Comparison of ENCODE assay signal across 7 mouse cellular contexts in the genomic region with DNA sequence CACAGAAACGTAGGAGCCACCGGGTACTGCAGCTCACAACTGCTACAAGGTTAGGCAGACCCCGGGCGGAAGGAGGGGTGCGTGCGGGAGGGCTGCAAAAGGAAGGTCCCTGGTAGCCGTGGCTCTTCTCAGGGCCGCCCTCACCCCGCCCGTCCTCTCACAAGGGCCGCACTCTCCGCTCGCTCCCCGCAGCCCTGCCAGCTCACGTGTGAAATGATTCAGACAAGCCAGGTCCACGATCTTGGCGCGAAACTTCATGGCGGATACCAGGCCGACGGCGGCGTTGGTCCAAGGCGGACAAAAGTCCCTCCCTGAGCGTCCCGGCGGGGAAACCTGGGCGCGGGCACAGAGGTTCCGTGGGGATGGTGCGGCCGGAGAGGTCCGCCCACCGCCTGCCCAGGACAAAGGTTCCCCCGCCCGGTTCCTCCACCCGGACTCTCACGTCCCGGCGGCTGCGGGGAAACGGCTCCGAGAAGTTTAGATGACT. TPM values are rescaled to one million over a fixed set of nuclear protein-coding genes. Genes with fewer than 3 reads are reported as not detected.
DNase-seq lines count a peak whose midpoint lies in the region; ATAC-seq lines count a peak whose summit lies in the region.

A gene (minus strand): TSS at position 339 of the 487 bp plus-strand sequence.

- peak; percentile 98 for ATAC-seq in intestine, embryonic 16.5 days
- peak; percentile 97 for ATAC-seq in midbrain, embryonic 11.5 days (ENCODE audit: low FRiP score)

- peaks cover 5% of the 10 kb centered on the region for H3K4me1 ChIP-seq in intestine, embryonic 16.5 days (ENCODE audit: control insufficient read depth, insufficient read depth, low read length)
- H3K4me1 ChIP-seq in midbrain, embryonic 11.5 days (ENCODE audit: control insufficient read depth, insufficient read depth, low read length) = peaks cover 7% of the 10 kb centered on the region

- H3K4me2 ChIP-seq in intestine, embryonic 16.5 days (ENCODE audit: low read depth, low read length) = peak within 1 kb of the TSS; percentile 85
- H3K4me2 ChIP-seq in midbrain, embryonic 11.5 days = peak within 1 kb of the TSS; percentile 74

- peak; percentile 96 for DNase-seq in adrenal gland, adult 2 months
- DNase-seq in embryo, embryonic 11.5 days (ENCODE audit: low read depth, low spot score) = peak; percentile 77
- DNase-seq in gastrocnemius, postnatal 4 days (ENCODE audit: low spot score in 2 of 2) = peak; percentile 73 to 84
- peak; percentile 82 to 85 for DNase-seq in left cerebral cortex, postnatal 36 days (ENCODE audit: low spot score in 2 of 2)
- peak; percentile 98 for DNase-seq in midbrain, embryonic 11.5 days (ENCODE audit: low spot score, missing footprints)
- peak; percentile 56 for DNase-seq in skeletal muscle tissue, adult 2 months (ENCODE audit: low read depth, low spot score)

- H3K27me3 ChIP-seq in intestine, embryonic 16.5 days (replicated peaks; ENCODE audit: control insufficient read depth, insufficient read depth, low read length) = no peaks in the 10 kb centered on the region
- no peaks in the 10 kb centered on the region for H3K27me3 ChIP-seq in midbrain, embryonic 11.5 days (ENCODE audit: control insufficient read depth, insufficient read depth, low read length)

- H3K36me3 ChIP-seq in intestine, embryonic 16.5 days (ENCODE audit: control insufficient read depth, insufficient read depth, low read length) = no peaks in the 10 kb centered on the region
- no peaks in the 10 kb centered on the region for H3K36me3 ChIP-seq in midbrain, embryonic 11.5 days (ENCODE audit: control insufficient read depth, insufficient read depth, low read length)

- no peaks in the 10 kb centered on the region for H3K9me3 ChIP-seq in intestine, embryonic 16.5 days (ENCODE audit: control insufficient read depth, low read length)
- H3K9me3 ChIP-seq in midbrain, embryonic 11.5 days (ENCODE audit: control insufficient read depth, low read length) = no peaks in the 10 kb centered on the region

- under 1% methylated on average over 43 of the region's 43 CpGs for WGBS in intestine, embryonic 16.5 days
- under 1% methylated on average over 43 of the region's 43 CpGs for WGBS in midbrain, embryonic 11.5 days

- H3K4me3 ChIP-seq in intestine, embryonic 16.5 days (ENCODE audit: low read length) = peak within 1 kb of the TSS; percentile 87
- peak within 1 kb of the TSS; percentile 73 for H3K4me3 ChIP-seq in midbrain, embryonic 11.5 days (ENCODE audit: low read depth, low read length)

- H3K9ac ChIP-seq in intestine, embryonic 16.5 days (ENCODE audit: low read depth, low read length) = peak within 1 kb of the TSS; percentile 93
- peak within 1 kb of the TSS; percentile 92 for H3K9ac ChIP-seq in midbrain, embryonic 11.5 days (ENCODE audit: low read length)

- H3K27ac ChIP-seq in intestine, embryonic 16.5 days (ENCODE audit: low read length) = peak within 1 kb of the TSS; percentile 88
- H3K27ac ChIP-seq in midbrain, embryonic 11.5 days (ENCODE audit: low read depth, low read length) = peak within 1 kb of the TSS; percentile 68

- intact Hi-C loops in left cerebral cortex, postnatal 36 days (cut with DNase I) = loop anchor here (5.0 kb wide), 1 partner anchor 106 kb away; a partner anchor contains a TSS

RNA-seq across cellular contexts. Expression of the gene that starts here (rescaled TPM):
- total RNA-seq in adrenal gland, adult 2 months (2021) = 1 to 10 TPM; 7.7 to 8.4 TPM
- 3.3 and 4.0 TPM in 2 replicates for polyA plus RNA-seq in adrenal gland, adult 2 months (2012; rRNA removed)
- total RNA-seq in gastrocnemius, postnatal 4 days (2021) = 10 to 100 TPM; 10.1 to 10.2 TPM
- 10.9 and 11.2 TPM in 2 replicates for polyA plus RNA-seq in intestine, embryonic 16.5 days (2015; fragmentation: Nextera tagmentation; extraction: Ambion mirVana)
- total RNA-seq in left cerebral cortex, postnatal 36 days (2021) = 10 to 100 TPM in 1 of 2 experiments, 1 to 10 TPM in 1; 8.6 to 11.6 TPM
- polyA plus RNA-seq in midbrain, embryonic 11.5 days (2014; fragmentation: Nextera tagmentation; extraction: Ambion mirVana) = 22.0 and 22.6 TPM in 2 replicates

Comparison
In these comparisons a context has a peak if more than half of its experiments do, and no peak if none do; other contexts are left out.
1. Peak in every context shown above with its lines: DNase-seq, ATAC-seq, H3K4me3 ChIP-seq and H3K27ac ChIP-seq.